8 mouse cellular contexts compared by ENCODE assay signal in the genomic region with DNA sequence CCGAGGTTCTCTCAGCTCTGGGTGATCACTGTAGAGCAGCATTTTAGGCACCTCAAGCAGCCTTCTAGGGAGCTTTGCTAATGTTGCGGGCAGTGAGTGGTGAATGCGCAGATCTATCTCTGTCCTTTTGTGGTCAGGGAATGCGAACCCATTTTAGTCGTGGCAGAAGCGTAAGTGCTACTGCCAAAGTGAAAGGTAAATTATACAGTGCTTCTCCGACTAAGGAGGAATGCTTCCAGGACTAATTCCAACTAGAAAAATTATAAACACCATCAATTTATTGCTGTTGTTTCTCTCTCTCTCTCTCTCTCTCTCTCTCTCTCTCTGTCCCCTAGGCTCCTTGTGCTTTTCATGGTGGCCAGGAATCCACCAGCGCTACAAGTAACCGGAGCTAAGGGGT. TPM values are rescaled to one million over a fixed set of nuclear protein-coding genes. Genes with fewer than 3 reads are reported as not detected.
DNase-seq lines count a peak whose midpoint lies in the region; ATAC-seq and TF ChIP-seq lines count a peak whose summit lies in the region.

A gene (minus strand): TSS at position 101 of the 400 bp plus-strand sequence.

- H3K9me3 ChIP-seq in forebrain, embryonic 14.5 days (replicated peaks; ENCODE audit: control insufficient read depth, low read length), result no peaks in the 10 kb centered on the region
- H3K9me3 ChIP-seq in hindbrain, embryonic 12.5 days (replicated peaks), result no peaks in the 10 kb centered on the region
- H3K9me3 ChIP-seq in liver, embryonic 14.5 days (ENCODE audit: control insufficient read depth, low read length), result no peaks in the 10 kb centered on the region

- H3K27ac ChIP-seq in heart, adult 2 months, result peak within 1 kb of the TSS; percentile 98
- H3K27ac ChIP-seq in forebrain, embryonic 14.5 days (ENCODE audit: low read depth, low read length), result peak within 1 kb of the TSS; percentile 86
- H3K27ac ChIP-seq in hindbrain, embryonic 12.5 days, result peak within 1 kb of the TSS; percentile 92
- peak within 1 kb of the TSS; percentile 69 for H3K27ac ChIP-seq in liver, embryonic 14.5 days

- no peak for DNase-seq in heart, adult 2 months
- DNase-seq in heart, adult 11 months, result no peak
- no peak for DNase-seq in Patski (ENCODE audit: low read depth, low spot score)
- no peak for DNase-seq in forebrain, embryonic 14.5 days (ENCODE audit: low spot score)
- no peak for DNase-seq in liver, embryonic 14.5 days (ENCODE audit: low read depth in 3 of 3, low spot score in 3 of 3)
- DNase-seq in thymus, adult 18-20 months, result no peak
- no peak for DNase-seq in spleen, adult 12 weeks (ENCODE audit: low spot score)

- H3K36me3 ChIP-seq in heart, adult 2 months (ENCODE audit: control insufficient read depth, insufficient read depth, low read length), result no peaks in the 10 kb centered on the region
- no peaks in the 10 kb centered on the region for H3K36me3 ChIP-seq in forebrain, embryonic 14.5 days (ENCODE audit: control insufficient read depth, insufficient read depth, low read length)
- peaks cover 5% of the 10 kb centered on the region; the same call in 1 of the 2 replicates for H3K36me3 ChIP-seq in hindbrain, embryonic 12.5 days
- H3K36me3 ChIP-seq in liver, embryonic 14.5 days (replicated peaks; ENCODE audit: control insufficient read depth, insufficient read depth, low read depth), result no peaks in the 10 kb centered on the region

- CTCF ChIA-PET in Patski (lab: Charles Lee), result interaction anchor here (0.8 to 11.2 kb wide), 12 partner anchors 9 to 78 kb away, joined by 3 to 99 read pairs (median 4); a partner anchor contains a TSS

- POLR2A ChIA-PET in Patski (lab: Charles Lee), result interaction anchor here (0.5 to 4.4 kb wide), 8 partner anchors 8 to 279 kb away, joined by 3 to 28 read pairs (median 6); no protein-coding TSS in a partner anchor

- intact Hi-C loops in heart, adult 2 months (cut with DNase I), result no loop called here

- H3K4me3 ChIP-seq in heart, adult 2 months, result peak within 1 kb of the TSS; percentile 95
- peak within 1 kb of the TSS; percentile 63 for H3K4me3 ChIP-seq in forebrain, embryonic 14.5 days (ENCODE audit: low read depth, low read length)
- peak within 1 kb of the TSS; percentile 80 for H3K4me3 ChIP-seq in hindbrain, embryonic 12.5 days
- H3K4me3 ChIP-seq in liver, embryonic 14.5 days (ENCODE audit: insufficient read depth in 1 of 2, low read depth in 2 of 2, low read length in 2 of 2), result peak within 1 kb of the TSS; percentile 69 to 97

- WGBS in heart, adult 2 months, result 41% methylated on average over 9 of the region's 9 CpGs
- WGBS in forebrain, embryonic 14.5 days, result 64% methylated on average over 9 of the region's 9 CpGs
- 69% methylated on average over 9 of the region's 9 CpGs for WGBS in hindbrain, embryonic 12.5 days
- WGBS in liver, embryonic 14.5 days (ENCODE audit: insufficient replicate concordance), result 45% methylated on average over 9 of the region's 9 CpGs

- TF ChIP-seq POLR2A in heart, adult 2 months (IDR thresholded peaks at IDR 0.05; ENCODE audit: insufficient read depth, low read depth, low read length), result no peak

- in situ Hi-C loops in Patski (cut with MboI; ENCODE audit: low pct_unique_long_range_greater_than_20kb), result loop anchor here (5.0 to 25.0 kb wide), 2 partner anchors 53 to 1262 kb away; a partner anchor contains a TSS

- H3K4me2 ChIP-seq in forebrain, embryonic 14.5 days (ENCODE audit: low read length), result peak within 1 kb of the TSS; percentile 62
- H3K4me2 ChIP-seq in hindbrain, embryonic 12.5 days (replicated peaks), result peak within 1 kb of the TSS; percentile 74
- H3K4me2 ChIP-seq in liver, embryonic 14.5 days (ENCODE audit: low read depth), result peak within 1 kb of the TSS; percentile 80

- H3K27me3 ChIP-seq in heart, adult 2 months (ENCODE audit: control insufficient read depth, insufficient read depth, low read length), result no peaks in the 10 kb centered on the region
- H3K27me3 ChIP-seq in Patski, result no peaks in the 10 kb centered on the region
- no peaks in the 10 kb centered on the region for H3K27me3 ChIP-seq in forebrain, embryonic 14.5 days (replicated peaks; ENCODE audit: control insufficient read depth, insufficient read depth, low read length)
- H3K27me3 ChIP-seq in hindbrain, embryonic 12.5 days, result peaks cover 14% of the 10 kb centered on the region
- H3K27me3 ChIP-seq in liver, embryonic 14.5 days (ENCODE audit: control insufficient read depth, insufficient read depth, low read length), result peaks cover 5% of the 10 kb centered on the region; the same call in 1 of the 2 replicates

- peak within 1 kb of the TSS; percentile 90 for H3K9ac ChIP-seq in heart, adult 2 months (ENCODE audit: low read depth, low read length)
- peak within 1 kb of the TSS; percentile 73 for H3K9ac ChIP-seq in forebrain, embryonic 14.5 days (ENCODE audit: low read length)
- H3K9ac ChIP-seq in hindbrain, embryonic 12.5 days, result peak within 1 kb of the TSS; percentile 80
- H3K9ac ChIP-seq in liver, embryonic 14.5 days (replicated peaks), result peak within 1 kb of the TSS; percentile 91

- ATAC-seq in Patski, result no peak
- no peak for ATAC-seq in forebrain, embryonic 14.5 days
- no peak for ATAC-seq in hindbrain, embryonic 12.5 days (ENCODE audit: low FRiP score)
- ATAC-seq in liver, embryonic 14.5 days (ENCODE audit: insufficient read depth), result no peak

- H3K4me1 ChIP-seq in heart, adult 2 months (ENCODE audit: control insufficient read depth, insufficient read depth, low read length), result peaks cover 17% of the 10 kb centered on the region
- H3K4me1 ChIP-seq in forebrain, embryonic 14.5 days (ENCODE audit: control insufficient read depth, insufficient read depth, low read length), result peaks cover 20% of the 10 kb centered on the region
- H3K4me1 ChIP-seq in hindbrain, embryonic 12.5 days, result peaks cover 36% of the 10 kb centered on the region
- H3K4me1 ChIP-seq in liver, embryonic 14.5 days (replicated peaks; ENCODE audit: control insufficient read depth in 2 of 2, insufficient read depth in 2 of 2, low read length in 1 of 2), result peaks cover 12 to 17% of the 10 kb centered on the region in 2 experiments

- TF ChIP-seq EP300 in heart, adult 2 months (IDR thresholded peaks at IDR 0.05; ENCODE audit: insufficient read depth, low read depth, low read length), result no peak
- TF ChIP-seq EP300 in liver, embryonic 14.5 days (IDR thresholded peaks at IDR 0.05; ENCODE audit: low read depth), result no peak

- TF ChIP-seq CTCF in heart, adult 2 months (IDR thresholded peaks at IDR 0.05), result no peak
- TF ChIP-seq CTCF in Patski (IDR thresholded peaks at IDR 0.05), result no peak
- TF ChIP-seq CTCF in liver, embryonic 14.5 days (IDR thresholded peaks at IDR 0.05; ENCODE audit: low read depth), result no peak

- H3K79me2 ChIP-seq in heart, adult 2 months (replicated peaks; ENCODE audit: control insufficient read depth, insufficient read depth, low read length), result no peaks in the 10 kb centered on the region

RNA-seq across cellular contexts. Expression of the gene that starts here (rescaled TPM):
- total RNA-seq in heart, adult 2 months (2021), result 100 to 1,000 TPM; 181 to 201 TPM
- 229 and 234 TPM in 2 replicates for polyA plus RNA-seq in heart, adult 2 months (2012; rRNA removed)
- 203 TPM for polyA plus RNA-seq in Patski (2021)
- polyA plus RNA-seq in forebrain, embryonic 14.5 days (2014; fragmentation: Nextera tagmentation; extraction: Ambion mirVana), result 244 and 295 TPM in 2 replicates
- 210 and 235 TPM in 2 replicates for polyA plus RNA-seq in hindbrain, embryonic 12.5 days (2016; fragmentation: Nextera tagmentation; extraction: Ambion mirVana)
- polyA plus RNA-seq in liver, embryonic 14.5 days (2012; rRNA removed), result 67.2 and 95.9 TPM in 2 replicates
- polyA plus RNA-seq in liver, embryonic 14.5 days (2014; fragmentation: Nextera tagmentation; extraction: Ambion mirVana), result 99.2 and 99.8 TPM in 2 replicates
